Mouse (Mus musculus): ENCODE results near the gene Mroh3. TPM values are rescaled to one million over a fixed set of nuclear protein-coding genes. Genes with fewer than 3 reads are reported as not detected.

Gene Mroh3
- total RNA-seq (2021), result not detected
- long read RNA-seq, experiment 1, result 0 reads
- long read RNA-seq, experiment 2, result 0 reads

- DNase-seq, result no peak
These were observed at the start of gene Mroh3 for GRCm38 (mm10) chr1:136212803-136213202. TSS of gene Mroh3 (minus strand) at chr1:136212828.

- DNase-seq, result no peak
These were observed 48.1 kb upstream of the Mroh3 start, which contains the start of gene Gpr25 for GRCm38 (mm10) chr1:136260635-136261238. TSS of gene Gpr25 (minus strand) at chr1:136260873.

- peak; percentile 81 for DNase-seq
These were observed 47.4 kb upstream of the Mroh3 start for GRCm38 (mm10) chr1:136259893-136260634.

- DNase-seq, result no peak
These were observed 46.9 kb upstream of the Mroh3 start for GRCm38 (mm10) chr1:136259543-136259892.

GRCm38 (mm10) chr1:136258495-136258894 is 45.9 kb upstream of the Mroh3 start:
- no peak for DNase-seq

GRCm38 (mm10) chr1:136255657-136256056 is 43.0 kb upstream of the Mroh3 start:
- no peak for DNase-seq

GRCm38 (mm10) chr1:136255174-136255573 is 42.5 kb upstream of the Mroh3 start:
- DNase-seq, result no peak

- no peak for DNase-seq
These were observed 42.0 kb upstream of the Mroh3 start for GRCm38 (mm10) chr1:136254503-136255065.

GRCm38 (mm10) chr1:136253472-136253871 is 40.8 kb upstream of the Mroh3 start:
- DNase-seq, result no peak

GRCm38 (mm10) chr1:136249662-136250061 is 37.0 kb upstream of the Mroh3 start:
- DNase-seq, result no peak

GRCm38 (mm10) chr1:136247393-136247792 is 34.8 kb upstream of the Mroh3 start:
- DNase-seq, result no peak

GRCm38 (mm10) chr1:136244469-136244868 is 31.8 kb upstream of the Mroh3 start:
- DNase-seq, result no peak

- no peak for DNase-seq
These were observed 29.2 kb upstream of the Mroh3 start for GRCm38 (mm10) chr1:136241801-136242200.

GRCm38 (mm10) chr1:136238495-136238894 is 25.9 kb upstream of the Mroh3 start:
- no peak for DNase-seq

- DNase-seq, result no peak
These were observed 22.0 kb upstream of the Mroh3 start for GRCm38 (mm10) chr1:136234595-136235092.

- DNase-seq, result no peak
These were observed 21.4 kb upstream of the Mroh3 start, which contains the start of gene Inava for GRCm38 (mm10) chr1:136233892-136234594. TSS of gene Inava (minus strand) at chr1:136234264.

GRCm38 (mm10) chr1:136232986-136233790 is 20.6 kb upstream of the Mroh3 start:
- DNase-seq, result no peak

GRCm38 (mm10) chr1:136232285-136232926 is 19.8 kb upstream of the Mroh3 start:
- DNase-seq, result no peak

GRCm38 (mm10) chr1:136231596-136231995 is 19.0 kb upstream of the Mroh3 start:
- no peak for DNase-seq

- DNase-seq, result no peak
These were observed 17.6 kb upstream of the Mroh3 start for GRCm38 (mm10) chr1:136230201-136230600.

- DNase-seq, result no peak
These were observed 16.4 kb upstream of the Mroh3 start for GRCm38 (mm10) chr1:136229040-136229373.
